Mouse (Mus musculus): ENCODE measurements at regions not wholly inside any gene's neighbourhood (a gene's known extent, or its start where the extent isn't known, plus 50 kb on each side); places are given as distances from the start of the nearest gene placed in this dataset.

DNA sequence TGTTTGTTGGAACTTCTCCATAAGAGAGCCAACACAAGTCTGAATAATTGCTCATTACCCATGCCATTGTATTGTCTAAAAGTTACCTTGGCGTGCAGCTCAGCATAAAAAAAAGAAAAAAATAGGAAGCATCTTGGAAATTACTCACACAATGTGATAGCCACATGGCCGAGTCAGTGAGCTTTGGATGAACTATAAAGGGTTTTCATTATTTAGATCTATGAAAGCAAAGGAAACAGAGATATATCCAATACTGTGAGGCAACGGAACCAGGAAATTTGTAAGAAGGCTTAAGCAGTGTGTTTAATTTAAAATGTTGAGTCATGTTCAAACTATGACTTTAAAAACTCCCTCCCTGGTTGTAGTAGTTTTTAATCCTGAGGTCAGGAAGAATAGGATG lies 446.7 kb upstream of the Dph6 start:
- intact Hi-C loops (cut with DNase I): no loop called here

DNA sequence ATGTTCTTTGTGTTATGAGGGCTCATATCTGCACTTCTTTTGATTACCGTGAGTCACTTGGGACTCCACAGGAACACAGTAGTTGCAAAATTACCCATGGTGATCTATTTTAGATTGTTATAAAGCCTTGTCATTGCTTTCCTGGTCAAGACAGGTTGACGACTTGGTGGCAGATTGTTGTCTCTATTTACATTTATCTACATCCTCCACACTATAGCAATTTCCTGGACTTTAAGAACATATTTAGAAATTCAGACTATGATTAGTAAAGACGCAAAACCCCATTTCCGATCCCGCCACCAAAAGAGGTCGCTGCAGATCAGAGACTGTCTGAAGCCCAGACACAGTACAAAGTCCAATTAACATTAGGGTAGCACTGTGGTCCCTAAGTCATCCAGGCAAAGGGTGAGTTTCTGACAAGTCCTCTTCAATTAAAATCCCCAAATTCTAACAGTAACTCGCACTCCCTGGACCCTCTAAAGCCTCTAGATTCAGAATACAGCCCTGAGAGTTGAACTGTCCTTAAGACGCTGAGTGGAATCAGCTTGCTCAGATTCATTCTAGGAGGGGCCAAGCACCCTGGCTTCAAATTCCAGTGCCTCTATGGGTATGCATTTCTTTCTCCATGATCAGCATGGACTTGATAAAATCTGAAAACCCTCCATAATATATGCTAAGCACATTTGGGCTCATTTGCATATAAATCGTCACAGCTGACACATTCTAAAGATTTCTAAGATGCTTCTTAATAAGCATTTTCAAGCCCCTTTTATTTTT lies 461.9 kb upstream of the BC052040 start:
- intact Hi-C loops (cut with DNase I): no loop called here

DNA sequence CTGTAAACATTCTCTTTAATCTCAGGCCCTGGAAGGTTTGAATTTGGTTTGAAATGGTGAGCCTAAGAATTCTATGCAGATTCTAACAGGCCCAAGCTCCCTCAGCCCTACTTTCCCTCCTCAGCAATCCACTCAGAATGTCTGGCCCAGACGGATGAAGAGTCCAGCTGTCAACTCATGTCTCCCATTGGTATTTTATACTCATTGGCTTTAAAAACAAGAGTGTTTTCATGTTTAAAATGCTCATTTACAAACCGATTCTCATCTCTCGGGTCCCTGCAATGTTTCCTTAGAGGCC lies 461.4 kb upstream of the BC052040 start:
- intact Hi-C loops (cut with DNase I): no loop called here

DNA sequence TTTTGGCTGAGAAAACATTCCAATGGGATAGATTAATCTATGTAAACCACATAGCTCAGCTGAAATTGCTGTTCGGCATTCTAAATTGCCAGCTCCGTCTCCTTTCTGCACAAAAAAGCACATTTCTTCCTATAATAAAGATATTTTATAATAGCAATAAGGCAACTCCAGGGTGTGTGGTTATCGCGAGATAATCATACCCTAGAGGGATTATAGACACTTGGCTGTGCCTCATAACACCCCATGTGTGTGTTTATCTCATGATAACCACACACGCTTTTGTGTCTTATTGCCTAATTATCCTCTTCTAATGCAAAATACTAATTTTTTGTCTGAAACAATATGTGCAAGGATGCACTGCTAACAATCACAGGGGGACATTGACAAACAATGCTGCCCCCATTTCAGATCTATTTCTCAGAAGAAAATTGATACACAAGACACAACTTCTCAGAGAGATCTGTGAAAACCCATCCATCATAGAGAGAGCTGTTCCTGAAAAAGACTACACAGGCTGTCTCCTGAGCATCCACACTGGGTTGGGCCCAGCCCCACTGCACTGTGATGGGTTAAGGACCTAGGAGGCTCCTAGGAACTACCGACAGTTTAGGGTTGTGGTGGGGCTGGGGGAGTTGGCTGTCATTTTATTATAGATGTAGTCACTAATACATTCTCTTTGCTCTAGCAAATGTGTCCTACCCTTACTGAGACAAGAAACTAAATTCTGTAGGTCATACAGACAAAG lies 454.7 kb upstream of the BC052040 start:
- intact Hi-C loops (cut with DNase I): no loop called here

DNA sequence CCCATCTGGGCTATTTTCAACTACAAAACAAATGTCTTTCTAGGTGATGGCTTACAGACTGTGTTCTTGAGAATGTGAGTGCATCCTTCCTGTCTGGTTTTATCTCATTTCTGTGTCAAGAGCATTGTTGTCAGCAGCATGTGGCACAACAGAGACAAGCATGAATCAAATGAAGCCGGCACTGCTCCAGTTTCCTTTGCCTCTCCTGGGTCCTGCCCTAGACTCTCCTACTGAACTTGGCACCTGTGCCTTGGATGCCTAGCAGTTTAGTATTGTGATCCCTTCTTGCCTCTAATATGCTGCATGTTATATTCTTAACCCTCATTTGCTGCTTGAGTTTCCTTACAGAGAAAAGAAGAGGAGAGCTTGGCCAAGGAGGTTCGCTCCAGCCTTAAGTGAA lies 449.8 kb upstream of the BC052040 start:
- intact Hi-C loops (cut with DNase I): no loop called here

DNA sequence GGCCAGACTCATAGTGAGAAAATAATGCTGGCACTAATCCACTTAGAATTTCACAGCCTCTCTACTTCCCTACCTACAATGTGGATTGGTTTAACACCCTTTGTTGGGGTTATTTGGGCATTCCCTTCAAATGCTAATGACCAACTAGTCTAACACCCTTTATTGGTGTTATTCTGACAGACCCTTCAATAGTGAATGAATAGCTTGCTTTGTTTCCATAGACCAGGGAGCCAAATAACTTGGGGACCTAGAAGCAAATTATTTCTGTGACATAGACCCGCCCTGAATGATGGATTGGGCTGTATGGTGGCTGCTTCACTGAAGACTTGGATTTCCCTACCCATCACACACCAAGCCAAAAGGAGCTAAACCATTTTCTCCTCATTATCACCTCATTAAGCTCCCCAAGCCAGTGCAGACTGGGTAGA lies 449.3 kb upstream of the BC052040 start:
- intact Hi-C loops (cut with DNase I): no loop called here

DNA sequence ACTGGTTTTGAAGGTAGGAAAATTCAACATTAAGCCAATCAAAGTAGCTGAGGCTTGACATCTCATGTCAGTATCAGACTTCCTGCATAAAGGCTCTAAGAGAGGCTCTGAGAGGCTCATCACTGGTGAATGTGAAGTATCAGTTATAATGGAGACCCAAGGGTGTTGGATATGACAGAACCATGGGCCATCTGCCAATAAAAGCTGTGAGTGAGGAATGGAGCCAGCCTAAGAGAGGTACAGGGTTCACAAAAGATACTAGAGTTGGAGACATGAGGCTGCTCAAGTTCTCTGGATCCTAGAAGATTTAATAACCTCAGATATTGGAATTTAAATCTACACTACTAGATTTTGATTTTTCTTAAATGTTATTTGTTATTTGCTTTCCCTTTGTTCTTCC lies 440.1 kb upstream of the BC052040 start:
- intact Hi-C loops (cut with DNase I): no loop called here

DNA sequence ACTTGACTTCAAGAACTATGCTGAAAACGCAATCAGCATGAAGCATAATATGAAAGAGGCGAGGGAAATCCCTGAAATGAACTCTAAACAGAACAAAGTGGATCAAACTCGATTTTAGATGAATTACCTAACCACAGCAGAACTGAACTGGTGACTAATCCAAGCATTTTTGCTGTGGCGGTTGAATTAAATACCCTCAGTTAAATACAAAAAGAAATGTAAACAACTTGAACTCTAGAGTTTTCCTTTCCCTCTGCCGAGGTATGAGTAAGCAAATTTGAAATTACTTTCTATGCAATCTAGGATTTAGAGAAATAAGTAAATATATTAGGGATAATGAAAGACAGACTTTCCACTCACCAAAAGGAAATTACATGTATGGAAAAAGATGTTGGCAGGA lies 409.4 kb upstream of the BC052040 start:
- intact Hi-C loops (cut with DNase I): no loop called here

DNA sequence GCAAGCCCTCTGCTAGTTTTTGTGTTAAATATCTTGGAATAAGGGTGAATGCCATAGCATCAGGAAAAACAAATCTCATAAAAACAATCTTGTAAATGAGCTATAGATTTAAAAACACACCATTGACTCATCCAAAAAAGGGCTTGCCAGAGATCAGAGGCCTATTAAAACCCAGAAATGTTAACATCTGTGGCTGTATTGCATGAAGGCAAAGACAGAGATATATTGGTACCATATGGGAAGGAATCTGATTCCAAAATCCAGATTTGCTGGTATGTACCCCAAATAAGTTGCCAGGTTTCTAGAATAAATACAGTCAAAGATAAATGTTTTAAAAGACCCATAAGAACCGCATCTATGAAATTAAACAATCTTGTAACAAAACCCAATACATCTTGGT lies 404.4 kb upstream of the BC052040 start:
- intact Hi-C loops (cut with DNase I): no loop called here

DNA sequence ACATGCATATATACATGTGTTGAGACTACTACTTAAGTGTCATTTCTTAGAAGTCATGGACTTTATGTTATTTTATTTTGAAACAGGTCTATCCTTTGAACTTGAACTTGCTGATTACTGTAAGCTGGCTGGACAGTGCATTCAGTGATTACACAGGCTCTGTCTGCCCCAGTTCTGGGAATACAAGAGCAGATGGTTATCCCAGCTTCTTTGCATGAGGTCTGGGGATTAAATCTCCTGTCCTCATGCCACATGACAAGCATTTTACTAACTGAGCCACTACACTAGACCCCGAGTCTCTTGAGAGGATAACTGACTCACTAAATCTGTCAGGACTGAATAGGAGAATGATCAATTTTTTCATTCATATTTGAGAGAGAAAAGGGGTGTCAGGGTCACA lies 403.6 kb upstream of the BC052040 start:
- intact Hi-C loops (cut with DNase I): no loop called here

DNA sequence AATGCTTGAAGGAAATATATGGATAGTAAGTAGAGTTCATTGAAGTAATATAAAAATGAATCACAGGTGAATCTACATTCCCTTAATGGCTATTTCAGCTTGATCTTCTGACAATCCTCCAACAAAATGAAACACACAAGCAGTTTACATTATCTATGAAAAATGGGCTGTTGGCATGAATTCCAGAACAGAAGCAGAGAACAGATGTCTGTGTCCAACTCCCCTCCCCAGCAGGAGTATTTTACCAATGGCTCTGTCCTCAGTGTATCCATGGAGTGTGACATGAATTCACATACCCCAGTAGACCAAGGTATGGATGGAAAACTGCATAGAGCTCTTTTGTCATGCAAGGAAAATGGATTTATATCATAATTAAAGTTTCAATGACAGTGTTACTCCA lies 370.3 kb upstream of the BC052040 start:
- intact Hi-C loops (cut with DNase I): no loop called here

DNA sequence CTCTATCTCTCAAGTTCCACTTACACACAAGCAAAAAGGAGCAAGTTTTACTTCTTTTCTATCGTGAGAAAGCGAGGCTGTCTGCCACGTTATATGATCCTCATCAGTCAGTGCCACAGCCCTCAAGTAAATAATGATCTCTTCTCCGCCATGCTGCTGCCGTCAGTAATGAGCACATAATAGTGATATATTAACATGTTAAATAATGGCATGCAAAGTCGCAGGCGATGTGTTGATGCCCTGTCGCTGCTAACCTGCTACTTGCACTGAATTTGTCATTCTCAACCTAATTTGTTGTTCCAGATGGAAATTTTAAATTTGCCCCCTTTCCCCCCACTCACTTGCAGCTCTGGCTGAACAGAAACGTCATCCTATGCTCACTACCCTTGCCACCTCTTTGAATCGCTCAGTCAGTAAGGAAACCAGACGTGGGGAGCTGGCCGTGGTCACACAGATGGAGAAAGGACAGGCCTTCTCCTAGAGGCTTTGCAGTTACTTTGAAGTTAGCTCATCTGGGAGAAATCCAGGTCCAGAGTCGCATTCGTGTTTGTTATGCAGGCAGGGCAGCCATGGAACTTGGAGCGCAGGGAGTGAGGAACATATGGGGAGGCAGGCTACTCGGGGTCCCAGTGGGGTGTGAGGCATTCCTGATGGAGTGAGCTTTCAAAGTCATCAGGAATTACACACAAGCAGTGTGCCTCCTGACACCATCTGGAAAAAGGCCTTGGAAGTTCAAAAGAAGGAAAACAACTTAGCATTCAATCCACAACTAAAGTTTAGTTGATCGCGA lies 368.1 kb upstream of the BC052040 start:
- intact Hi-C loops (cut with DNase I): no loop called here

DNA sequence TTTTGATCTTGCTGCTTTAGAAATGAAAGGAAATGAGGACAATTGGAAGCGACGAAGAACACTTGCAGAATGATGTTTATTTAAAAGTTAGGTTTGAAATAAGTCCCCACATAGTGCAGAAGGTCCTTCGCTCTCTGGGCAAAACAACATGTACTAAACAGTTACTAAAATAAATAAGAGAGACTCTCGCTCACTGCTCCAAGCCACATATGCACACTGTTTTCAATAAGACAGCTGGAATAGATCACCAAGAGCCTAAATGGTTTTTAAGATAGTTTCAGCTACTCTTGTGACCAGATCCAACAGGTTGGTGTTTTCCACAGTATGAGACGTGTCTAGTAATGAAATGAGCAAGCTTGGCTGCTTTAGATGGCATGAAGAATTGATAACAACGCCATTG lies 367.2 kb upstream of the BC052040 start:
- intact Hi-C loops (cut with DNase I): no loop called here

DNA sequence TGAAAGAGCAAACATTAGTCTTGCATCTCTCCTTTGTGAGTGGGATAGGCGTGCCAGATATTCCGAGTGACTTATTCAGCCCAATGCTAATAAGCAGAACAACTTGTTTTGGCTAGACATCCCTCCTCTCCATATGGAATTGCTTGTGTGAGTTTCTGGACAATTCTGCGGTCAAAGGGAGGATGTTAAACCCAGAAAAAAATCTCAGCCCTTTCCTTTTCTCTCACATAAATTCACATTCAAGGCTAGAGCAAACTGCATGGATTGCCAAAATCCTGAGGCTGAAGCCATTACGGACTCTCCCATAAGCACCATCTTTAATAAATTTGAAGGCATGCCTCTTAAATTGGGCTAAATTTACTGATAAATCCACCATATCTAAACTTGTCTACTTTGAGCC lies 351.5 kb upstream of the BC052040 start:
- intact Hi-C loops (cut with DNase I): no loop called here

DNA sequence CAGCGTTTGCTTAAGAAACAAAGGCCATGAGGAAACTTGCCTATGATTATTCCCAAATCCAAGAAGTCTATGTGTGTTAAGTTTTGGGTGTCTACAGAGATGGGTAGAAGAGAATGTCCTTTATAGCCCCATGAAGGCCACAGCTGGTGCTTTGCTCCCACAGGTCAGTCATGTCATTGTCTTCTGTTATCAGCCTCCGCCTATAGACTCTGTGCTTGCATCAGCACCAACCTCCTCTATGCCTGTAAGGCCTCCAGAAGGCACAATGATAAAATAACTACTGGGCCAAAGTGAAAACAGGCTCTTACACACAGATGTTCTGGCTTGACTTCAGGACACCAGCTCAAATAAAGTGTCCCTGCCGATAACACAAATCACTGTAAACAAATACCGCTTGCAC lies 333.8 kb upstream of the BC052040 start:
- intact Hi-C loops (cut with DNase I): no loop called here

DNA sequence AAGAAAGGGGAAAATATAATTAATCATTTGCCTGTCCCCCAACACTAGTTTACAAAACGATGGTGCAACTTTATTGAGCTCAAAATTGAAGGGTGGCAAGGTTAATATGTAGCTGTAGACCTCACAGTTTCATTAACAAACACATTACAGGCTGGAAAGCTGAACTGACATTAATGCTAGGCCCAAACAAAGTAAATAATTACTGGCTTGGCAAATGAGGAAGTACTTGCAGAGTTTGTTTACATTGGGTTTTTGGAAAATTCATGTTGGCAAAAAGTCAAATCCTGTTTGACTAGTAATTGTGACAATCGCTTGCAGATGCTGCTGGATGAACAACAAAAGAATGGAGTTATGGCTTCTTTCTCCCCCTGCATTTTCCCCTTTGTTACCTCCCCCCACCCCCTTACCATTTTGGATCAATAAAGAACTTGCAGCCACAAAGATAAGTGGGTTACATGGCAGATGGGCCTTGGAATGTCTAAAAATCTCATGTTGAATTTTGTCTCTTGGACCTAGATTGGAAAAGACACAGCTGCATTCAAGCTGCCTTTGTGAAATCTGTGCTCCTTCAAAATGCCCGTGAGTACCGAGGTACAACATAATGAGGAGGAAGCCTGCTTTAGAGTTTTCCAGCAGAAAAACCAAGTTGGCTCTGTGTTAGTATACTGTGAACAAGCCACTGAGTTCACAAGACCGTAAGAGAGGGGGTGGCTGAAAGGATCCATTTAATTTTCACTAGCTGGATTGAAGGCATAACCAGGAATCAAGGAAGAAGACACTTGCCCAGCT lies 331.3 kb upstream of the BC052040 start:
- intact Hi-C loops (cut with DNase I): no loop called here

DNA sequence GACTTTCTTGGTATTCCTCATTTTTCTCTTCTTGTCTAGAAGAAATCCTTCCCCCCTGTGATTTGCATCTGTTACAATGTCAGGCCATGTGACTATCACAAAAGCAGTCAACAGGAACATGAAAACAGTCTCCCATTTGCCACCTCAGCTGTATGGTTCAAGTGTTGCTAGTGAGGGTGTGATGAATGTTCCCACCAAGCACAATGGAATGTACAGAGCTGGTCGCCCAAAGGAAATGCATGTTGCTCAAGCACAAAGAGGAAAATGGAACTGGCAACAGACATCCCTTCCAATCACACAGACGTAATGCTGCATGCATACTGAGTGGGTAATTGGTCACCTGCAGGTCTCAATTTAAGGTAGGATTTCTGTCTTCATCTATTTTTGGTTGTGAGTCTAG lies 324.1 kb upstream of the BC052040 start:
- intact Hi-C loops (cut with DNase I): no loop called here

DNA sequence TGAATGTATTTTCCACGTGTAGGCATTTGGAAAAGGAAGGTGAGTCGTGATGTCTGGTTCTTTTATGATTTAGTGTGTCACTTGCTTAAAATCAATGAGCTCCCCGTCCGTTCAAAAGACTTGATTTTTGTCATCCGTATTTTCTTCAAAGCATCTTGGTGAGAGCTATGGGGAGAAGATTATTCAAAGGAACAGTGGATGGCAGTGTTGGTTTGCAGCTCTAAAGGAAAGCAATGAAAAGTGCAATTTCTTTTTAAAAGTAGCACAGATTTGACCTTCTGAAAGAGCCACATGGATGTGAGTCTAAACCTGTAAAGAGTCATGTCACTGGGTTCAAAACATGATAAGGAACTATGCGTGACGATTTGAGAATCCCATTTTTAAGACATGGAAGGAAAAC lies 313.3 kb upstream of the BC052040 start:
- intact Hi-C loops (cut with DNase I): loop anchor here (10.0 kb wide), 1 partner anchor 837 kb away; no protein-coding TSS in a partner anchor

DNA sequence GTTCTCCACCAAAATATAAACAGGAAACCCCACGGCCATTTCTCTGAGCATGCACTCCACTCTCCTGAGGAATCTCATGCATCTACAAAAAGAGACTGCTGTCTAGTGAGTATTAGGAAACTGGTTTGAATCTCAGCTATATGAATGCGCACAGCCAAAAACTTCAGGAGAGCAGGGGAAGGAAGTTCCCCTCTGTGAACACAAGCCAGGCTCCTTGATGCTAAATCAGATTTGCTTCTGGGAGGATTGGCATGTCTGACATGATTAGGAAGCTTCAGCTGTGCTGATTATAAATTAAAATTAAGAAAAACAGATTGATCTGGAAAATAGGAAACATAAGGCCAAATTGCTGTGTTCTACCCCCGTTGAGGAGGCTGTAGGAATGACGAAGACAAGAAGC lies 304.1 kb upstream of the BC052040 start:
- intact Hi-C loops (cut with DNase I): no loop called here

DNA sequence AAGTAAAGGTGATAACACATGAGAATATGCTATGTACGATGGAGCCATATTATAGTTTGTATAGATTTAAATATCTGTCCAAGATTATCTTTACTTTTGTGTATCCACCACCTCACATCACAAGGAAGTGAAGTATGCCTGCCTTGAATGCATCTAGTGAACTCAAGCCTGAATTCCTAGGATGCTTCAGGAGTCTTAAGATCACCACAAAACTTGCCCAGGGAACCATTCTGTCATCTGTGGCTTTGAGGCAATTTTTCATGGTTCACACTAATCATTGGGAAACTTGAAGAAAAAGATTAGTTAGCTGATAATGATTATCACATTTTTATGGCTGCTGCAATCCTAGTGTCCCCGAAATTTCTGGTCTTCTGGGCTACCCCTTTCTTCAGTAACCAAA lies 288.5 kb upstream of the BC052040 start:
- intact Hi-C loops (cut with DNase I): no loop called here

DNA sequence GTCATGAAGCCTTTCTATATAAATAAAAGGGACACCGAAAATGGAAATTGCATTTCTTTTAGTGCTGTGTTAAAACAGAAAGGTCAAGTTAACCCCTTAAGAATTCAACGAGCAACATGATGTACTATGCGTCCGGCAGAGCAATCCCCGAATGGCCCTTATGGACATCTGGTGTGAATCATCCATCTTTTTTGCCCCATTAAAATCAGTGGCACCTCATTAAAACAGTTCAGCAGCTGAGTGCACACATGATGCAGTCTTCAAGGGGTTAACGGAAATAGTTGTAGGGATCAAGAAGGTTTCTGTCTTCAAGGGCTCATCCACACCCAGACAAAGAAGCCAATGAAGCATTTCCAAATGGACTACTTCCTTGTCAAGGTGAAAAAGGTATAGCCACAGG lies 284.1 kb upstream of the BC052040 start:
- intact Hi-C loops (cut with DNase I): no loop called here

DNA sequence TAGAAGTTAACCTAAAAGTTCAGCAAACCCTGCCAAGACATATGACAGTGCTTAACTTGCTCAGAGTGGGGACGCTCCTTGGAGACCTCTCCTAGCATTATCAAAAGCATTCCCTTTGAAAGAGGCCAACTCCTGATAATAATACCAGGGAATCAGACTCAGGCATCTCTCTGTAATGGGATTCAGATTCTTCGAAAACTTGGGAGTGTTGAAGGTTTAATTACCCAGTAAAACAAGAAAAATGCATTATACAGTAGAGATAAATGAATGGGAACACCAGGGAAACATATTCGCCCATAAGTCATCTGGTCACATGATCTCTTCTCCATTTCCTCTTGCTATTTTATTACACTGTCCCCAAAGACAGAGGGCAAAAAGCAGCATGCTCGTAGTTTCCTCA lies 274.3 kb upstream of the BC052040 start:
- intact Hi-C loops (cut with DNase I): no loop called here

All from adrenal gland (tissue).